Mouse (Mus musculus): ENCODE data around the gene Gm6408. TPM values are rescaled to one million over a fixed set of nuclear protein-coding genes. Genes with fewer than 3 reads are reported as not detected.
"Not testable (repeated sequence)": the region's sequence is repeated elsewhere in the genome, so short reads cannot be mapped to it uniquely, and the experiment has no call there.

The Gm6408 gene
- total RNA-seq, 2 experiments from 2014 or later = not detected

GRCm38 (mm10) chr5:146470821-146471220 is 10.9 kb upstream of the Gm6408 start:
- no peak for TF ChIP-seq CTCF (IDR thresholded peaks at IDR 0.05)
- Histone ChIP-seq H3K27ac (no peak overlapping the region), H3K4me3 (no peak overlapping the region)
- DNase-seq (ENCODE audit: extremely low spot score in 1 of 2, low spot score in 2 of 2) = no peak
- intact Hi-C loops (cut with DNase I) = loop anchor here (5.0 to 10.0 kb wide), 2 partner anchors 139 to 276 kb away; no protein-coding TSS in a partner anchor

GRCm38 (mm10) chr5:146471311-146471710 is 10.5 kb upstream of the Gm6408 start:
- intact Hi-C loops (cut with DNase I) = loop anchor here (5.0 to 10.0 kb wide), 2 partner anchors 139 to 277 kb away; no protein-coding TSS in a partner anchor
- TF ChIP-seq CTCF (IDR thresholded peaks at IDR 0.05) = no peak
- Histone ChIP-seq H3K4me3 (no peak overlapping the region), H3K27ac (no peak overlapping the region)
- DNase-seq (ENCODE audit: extremely low spot score in 1 of 2, low spot score in 2 of 2) = no peak

- no peak for TF ChIP-seq CTCF (IDR thresholded peaks at IDR 0.05)
- no peak overlapping the region for H3K27ac ChIP-seq
- H3K4me3 ChIP-seq = no peak overlapping the region
- no peak for DNase-seq (ENCODE audit: extremely low spot score in 1 of 2, low spot score in 2 of 2)
- intact Hi-C loops (cut with DNase I) = loop anchor here (2.0 to 10.0 kb wide), 3 partner anchors 87 to 277 kb away; partner anchors contain the start of gene Wasf3
Measured at GRCm38 (mm10) chr5:146471821-146472220, 9.9 kb upstream of the Gm6408 start.

- peak; percentile 36 to 52 for DNase-seq (ENCODE audit: extremely low spot score in 1 of 2, low spot score in 2 of 2)
- intact Hi-C loops (cut with DNase I) = loop anchor here (10.0 kb wide), 1 partner anchor 285 kb away; no protein-coding TSS in a partner anchor
- not testable (repeated sequence) for H3K27ac ChIP-seq, H3K4me3 ChIP-seq
- TF ChIP-seq CTCF (IDR thresholded peaks at IDR 0.05) = peak; percentile 64
Measured at GRCm38 (mm10) chr5:146479564-146479963, 2.2 kb upstream of the Gm6408 start.

- peak; percentile 45 for TF ChIP-seq CTCF (IDR thresholded peaks at IDR 0.05)
- peak; percentile 37 to 44 for DNase-seq (ENCODE audit: extremely low spot score in 1 of 2, low spot score in 2 of 2)
Measured at GRCm38 (mm10) chr5:146488959-146489358, 7.2 kb downstream of the Gm6408 start.

GRCm38 (mm10) chr5:146491063-146491462 is 9.3 kb downstream of the Gm6408 start, which contains the start of gene Gm6370:
TSS of gene Gm6370 (plus strand) at chr5:146491363.
- intact Hi-C loops (cut with DNase I); DNase-seq (ENCODE audit: extremely low spot score in 1 of 2, low spot score in 2 of 2); H3K27ac ChIP-seq; H3K4me3 ChIP-seq: not testable (repeated sequence)

More at GRCm38 (mm10) chr5:146488959-146489358, 7.2 kb downstream of the Gm6408 start:
- H3K4me3 ChIP-seq; intact Hi-C loops (cut with DNase I); H3K27ac ChIP-seq: not testable (repeated sequence)

GRCm38 (mm10) chr5:146502099-146502498 is 20.3 kb downstream of the Gm6408 start, which contains the start of gene 4930449I24Rik:
TSS of gene 4930449I24Rik (plus strand) at chr5:146502399.
- H3K27ac ChIP-seq; DNase-seq (ENCODE audit: extremely low spot score in 1 of 2, low spot score in 2 of 2); H3K4me3 ChIP-seq; intact Hi-C loops (cut with DNase I): not testable (repeated sequence)

- DNase-seq (ENCODE audit: extremely low spot score in 1 of 2, low spot score in 2 of 2); H3K4me3 ChIP-seq; intact Hi-C loops (cut with DNase I); H3K27ac ChIP-seq: not testable (repeated sequence)
Measured at GRCm38 (mm10) chr5:146513823-146514222, 32.1 kb downstream of the Gm6408 start, which contains the start of gene Gm3402. TSS of gene Gm3402 (plus strand) at chr5:146514123.

- H3K27ac ChIP-seq; DNase-seq (ENCODE audit: extremely low spot score in 1 of 2, low spot score in 2 of 2); intact Hi-C loops (cut with DNase I); H3K4me3 ChIP-seq: not testable (repeated sequence)
Measured at GRCm38 (mm10) chr5:146525501-146525900, 43.7 kb downstream of the Gm6408 start, which contains the start of gene Gm3404. TSS of gene Gm3404 (plus strand) at chr5:146525801.

Other genes starting within 250 kb of the Gm6408 start
- gene Wasf3, start 97.0 kb upstream of the Gm6408 start, total RNA-seq (2021) = 10 to 100 TPM; 90.3 to 93.9 TPM
- gene Gm6370, start 9.4 kb downstream of the Gm6408 start, total RNA-seq (2021) = not detected
- not detected for gene 4930449I24Rik, start 20.4 kb downstream of the Gm6408 start, total RNA-seq (2021)
- gene Gm3402, start 32.2 kb downstream of the Gm6408 start, total RNA-seq (2021) = not detected
- not detected for gene Gm3404, start 43.8 kb downstream of the Gm6408 start, total RNA-seq (2021)
- not detected for gene Gm3409, start 55.7 kb downstream of the Gm6408 start, total RNA-seq (2021)
- gene Gm3415, start 74.2 kb downstream of the Gm6408 start, total RNA-seq (2021) = not detected
- gene Gpr12, start 103.3 kb downstream of the Gm6408 start, total RNA-seq (2021) = 10 to 100 TPM; 26.7 to 27.7 TPM

Data from left cerebral cortex, adult 2 months (tissue).